Mouse (Mus musculus) intestine, embryonic 16.5 days (tissue): Measurements from ENCODE around the gene Gpr183. TPM values are rescaled to one million over a fixed set of nuclear protein-coding genes. Genes with fewer than 3 reads are reported as not detected.

Experiments used
- ATAC-seq: fragments of 200-750 bp; cut with Nextera tagmentation; 2 replicates; pipeline ENCODE4 v1.8.0; 2017; ENCODE audit warnings: moderate TSS enrichment, moderate library complexity
- H3K27ac ChIP-seq: fragments of 300-500 bp; sonication (generic); 2 replicates; pipeline ENCODE4 v1.5.1; 2014; ENCODE audit warnings: mild to moderate bottlenecking, low read length
- H3K27me3 ChIP-seq: fragments of 300-500 bp; sonication (generic); replicated peaks from 2 replicates; pipeline ENCODE4 v1.6.1; 2014; ENCODE audit warnings: low read length, control low read depth, mixed read lengths; ENCODE audit not compliant: control insufficient read depth, insufficient read depth
- H3K36me3 ChIP-seq: fragments of 300-500 bp; sonication (generic); 2 replicates; pipeline ENCODE4 v1.6.1; 2014; ENCODE audit warnings: low read length, control low read depth; ENCODE audit not compliant: control insufficient read depth, insufficient read depth
- H3K4me1 ChIP-seq: fragments of 300-500 bp; sonication (generic); 2 replicates; pipeline ENCODE4 v1.6.1; 2014; ENCODE audit warnings: low read length, control low read depth, mixed read lengths; ENCODE audit not compliant: control insufficient read depth, insufficient read depth
- H3K4me2 ChIP-seq: fragments of 300-500 bp; sonication (generic); 2 replicates; pipeline ENCODE4 v1.6.1; 2014; ENCODE audit warnings: low read depth, low read length, control low read depth
- H3K4me3 ChIP-seq: fragments of 300-500 bp; sonication (generic); 2 replicates; pipeline ENCODE4 v1.5.1; 2014; ENCODE audit warnings: mild to moderate bottlenecking, low read length
- H3K9ac ChIP-seq: fragments of 300-500 bp; sonication (generic); 2 replicates; pipeline ENCODE4 v1.6.1; 2014; ENCODE audit warnings: low read depth, low read length
- H3K9me3 ChIP-seq: fragments of 300-500 bp; sonication (generic); 2 replicates; pipeline ENCODE4 v1.6.1; 2016; ENCODE audit warnings: low read length, control low read depth; ENCODE audit not compliant: control insufficient read depth
- WGBS: fragments of 180-500 bp; shearing (Covaris S2); extraction: QIAGEN DNeasy Blood & Tissue Kit; methylation state at CpG from one replicate; pipeline ENCODE4 v1.1.7; 2014; 5-methylcytosine and 5-hydroxymethylcytosine counted together
- polyA plus RNA-seq: library from polyadenylated mRNA; unstranded; fragments of >200 nt; fragmentation: Nextera tagmentation; extraction: Ambion mirVana; gene quantifications from 2 replicates; pipeline ENCODE4 v1.2.1, GENCODE M21; 2015

The Gpr183 gene
- polyA plus RNA-seq, 1 experiment from 2014 or later = 4.1 TPM

GRCm38 (mm10) chr14:121938256-121939191 lies 26.5 kb downstream of the Gpr183 start:
- Histone ChIP-seq H3K36me3 (no peaks in the 10 kb centered on the region), H3K27me3 (no peaks in the 10 kb centered on the region), H3K4me3 (no peak overlapping the region), H3K4me1 (no peaks in the 10 kb centered on the region), H3K27ac (no peak overlapping the region), H3K9ac (no peak overlapping the region), H3K9me3 (peaks cover 5% of the 10 kb centered on the region; the same call in 1 of the 2 replicates), H3K4me2 (no peak overlapping the region)
- WGBS = 87% methylated on average over 11 of the region's 11 CpGs
- ATAC-seq = no peak

DNA sequence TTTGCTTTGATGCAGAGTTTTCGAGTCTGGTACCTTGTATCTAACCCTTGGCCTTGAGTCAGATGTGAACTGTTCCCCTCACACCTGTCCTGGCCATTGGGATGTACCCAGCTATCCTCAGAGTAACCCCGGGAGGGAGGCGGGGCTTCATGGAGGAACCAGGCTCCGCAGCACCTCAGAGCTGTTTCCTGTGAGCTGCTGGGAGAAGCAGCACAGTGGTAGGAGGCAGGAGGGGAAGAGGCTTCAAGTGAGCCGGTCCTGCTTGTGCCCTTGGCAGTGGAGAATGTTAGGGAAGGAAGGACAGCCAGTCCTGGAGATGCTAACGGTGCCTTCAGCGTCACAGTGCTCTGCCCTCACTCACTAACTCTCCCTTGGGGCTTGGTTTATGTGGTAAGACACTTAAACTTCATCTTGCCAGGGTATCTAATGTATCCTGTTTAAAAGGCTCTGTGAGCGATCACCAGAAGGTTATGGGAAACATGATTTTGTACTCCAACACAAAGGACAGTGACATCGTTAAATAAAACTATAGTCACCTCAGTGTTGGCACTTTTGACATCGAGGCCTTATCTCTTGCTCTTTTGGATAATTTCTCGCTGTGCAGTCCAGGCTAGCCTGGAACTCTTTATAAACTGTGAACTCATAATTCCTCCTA lies 27.3 kb downstream of the Gpr183 start:
- Histone ChIP-seq H3K36me3 (no peaks in the 10 kb centered on the region), H3K4me2 (no peak overlapping the region), H3K9me3 (peaks cover 5% of the 10 kb centered on the region; the same call in 1 of the 2 replicates), H3K27me3 (no peaks in the 10 kb centered on the region), H3K4me3 (no peak overlapping the region), H3K9ac (no peak overlapping the region), H3K27ac (no peak overlapping the region), H3K4me1 (no peaks in the 10 kb centered on the region)
- 77% methylated on average over 11 of the region's 11 CpGs for WGBS
- ATAC-seq = no peak

- Histone ChIP-seq H3K4me2 (no peak overlapping the region), H3K27ac (no peak overlapping the region), H3K9me3 (peaks cover 5% of the 10 kb centered on the region; the same call in 1 of the 2 replicates), H3K4me1 (no peaks in the 10 kb centered on the region; the same call in 1 of the 2 replicates), H3K4me3 (no peak overlapping the region), H3K27me3 (no peaks in the 10 kb centered on the region), H3K9ac (no peak overlapping the region), H3K36me3 (no peaks in the 10 kb centered on the region)
- WGBS = 75% methylated on average over 8 of the region's 8 CpGs
- no peak for ATAC-seq
Observed at GRCm38 (mm10) chr14:121936856-121937255, 28.1 kb downstream of the Gpr183 start.

DNA sequence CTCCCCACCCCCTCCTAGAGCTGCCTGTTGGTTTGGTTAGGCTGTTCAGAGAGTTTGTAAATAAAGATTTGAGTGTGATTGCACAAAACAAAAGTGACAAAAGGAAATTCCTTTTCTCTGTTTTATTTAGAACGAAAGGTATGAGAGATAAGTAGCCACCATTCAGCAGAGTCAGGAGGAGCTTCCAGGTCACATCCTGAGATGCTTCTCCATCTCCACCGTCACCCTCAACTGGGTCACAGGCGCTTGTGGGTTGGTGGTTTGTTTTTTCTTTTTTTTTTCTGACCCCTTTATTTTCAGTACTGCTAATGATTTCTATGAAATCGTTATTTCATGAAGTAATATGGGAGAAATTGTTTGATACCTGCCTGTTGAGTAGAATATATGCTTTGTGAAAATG lies 28.6 kb downstream of the Gpr183 start:
- Histone ChIP-seq H3K27me3 (no peaks in the 10 kb centered on the region), H3K4me1 (peaks cover 4% of the 10 kb centered on the region; the same call in 1 of the 2 replicates), H3K4me2 (no peak overlapping the region), H3K9me3 (peaks cover 5% of the 10 kb centered on the region; the same call in 1 of the 2 replicates), H3K36me3 (no peaks in the 10 kb centered on the region), H3K9ac (no peak overlapping the region), H3K27ac (no peak overlapping the region), H3K4me3 (no peak overlapping the region)
- WGBS = 90% methylated on average over 4 of the region's 4 CpGs
- ATAC-seq = no peak

DNA sequence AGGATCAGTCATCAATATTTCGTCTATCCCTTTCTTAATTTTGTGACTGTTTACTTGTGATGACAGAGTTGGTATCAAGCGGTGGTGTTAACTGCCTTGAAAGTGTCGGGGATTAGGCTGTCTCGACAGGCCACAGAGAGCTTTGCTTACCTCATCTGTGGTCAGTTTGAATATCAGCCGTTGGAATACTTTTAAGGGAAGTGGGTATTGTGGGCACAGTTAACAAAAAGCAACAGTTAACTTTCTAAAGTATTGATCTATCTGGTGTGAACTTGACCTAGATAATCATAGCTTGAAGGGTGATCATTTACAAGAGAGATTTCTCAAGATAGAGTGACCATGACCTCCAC lies 30.4 kb downstream of the Gpr183 start:
- no peaks in the 10 kb centered on the region for H3K27me3 ChIP-seq
- 86% methylated on average over 5 of the region's 5 CpGs for WGBS
- no peak for ATAC-seq

DNA sequence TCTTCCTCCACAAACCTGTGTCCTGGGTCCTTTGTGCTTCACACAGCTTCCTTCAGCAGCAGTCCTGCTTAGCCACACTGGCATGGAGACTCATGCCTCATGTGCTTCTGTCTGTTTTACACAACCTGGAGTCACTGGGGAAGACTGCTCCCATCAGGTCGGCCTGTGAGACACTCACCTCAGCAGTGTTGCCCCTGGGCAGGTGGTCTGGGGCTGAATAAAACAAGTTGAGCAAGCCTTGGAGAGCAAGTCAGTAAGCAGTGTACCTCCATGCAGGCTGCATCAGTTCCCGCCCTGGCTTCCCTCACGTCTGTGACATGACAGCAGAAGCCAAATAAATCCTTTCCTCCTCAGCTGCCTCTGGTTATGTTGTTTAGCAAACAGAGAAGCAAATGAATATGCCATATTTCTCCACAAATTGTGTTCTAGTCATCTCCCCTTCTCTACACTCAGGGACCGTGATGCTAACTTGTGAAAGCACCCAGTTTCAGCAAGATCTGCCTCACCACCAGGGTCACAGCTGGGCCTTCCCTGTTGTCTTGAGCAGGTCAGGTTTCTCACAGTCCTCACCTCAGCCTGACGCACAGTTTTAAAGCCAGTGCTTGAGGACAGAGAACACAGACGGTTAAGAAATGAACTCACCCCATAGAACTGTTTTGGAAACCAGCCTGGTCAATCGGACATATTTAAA lies 30.9 kb downstream of the Gpr183 start:
- Histone ChIP-seq H3K9ac (no peak overlapping the region), H3K27ac (no peak overlapping the region), H3K36me3 (no peaks in the 10 kb centered on the region), H3K9me3 (peaks cover 5% of the 10 kb centered on the region; the same call in 1 of the 2 replicates), H3K4me2 (no peak overlapping the region), H3K27me3 (no peaks in the 10 kb centered on the region), H3K4me1 (peaks cover 4% of the 10 kb centered on the region; the same call in 1 of the 2 replicates), H3K4me3 (no peak overlapping the region)
- 85% methylated on average over 7 of the region's 7 CpGs for WGBS
- ATAC-seq = no peak

More for the DNA sequence above, 30.4 kb downstream of the Gpr183 start:
- Histone ChIP-seq H3K4me2 (no peak overlapping the region), H3K4me3 (no peak overlapping the region), H3K36me3 (no peaks in the 10 kb centered on the region), H3K9me3 (peaks cover 5% of the 10 kb centered on the region; the same call in 1 of the 2 replicates), H3K27ac (no peak overlapping the region), H3K4me1 (peaks cover 4% of the 10 kb centered on the region; the same call in 1 of the 2 replicates), H3K9ac (no peak overlapping the region)

GRCm38 (mm10) chr14:121932180-121932579 lies 32.8 kb downstream of the Gpr183 start:
- Histone ChIP-seq H3K4me3 (no peak overlapping the region), H3K27ac (no peak overlapping the region), H3K4me1 (peaks cover 4% of the 10 kb centered on the region; the same call in 1 of the 2 replicates), H3K9me3 (peaks cover 5% of the 10 kb centered on the region; the same call in 1 of the 2 replicates), H3K9ac (no peak overlapping the region), H3K36me3 (no peaks in the 10 kb centered on the region), H3K27me3 (no peaks in the 10 kb centered on the region), H3K4me2 (no peak overlapping the region)
- WGBS = 82% methylated on average over 4 of the region's 4 CpGs
- no peak for ATAC-seq

- no peaks in the 10 kb centered on the region for H3K36me3 ChIP-seq
- ATAC-seq = no peak
- H3K9me3 ChIP-seq = peaks cover 5% of the 10 kb centered on the region; the same call in 1 of the 2 replicates
- no peak overlapping the region for H3K27ac ChIP-seq
- peaks cover 4% of the 10 kb centered on the region; the same call in 1 of the 2 replicates for H3K4me1 ChIP-seq
- H3K4me2 ChIP-seq = no peak overlapping the region
- no peak overlapping the region; the same call in 1 of the 2 replicates for H3K9ac ChIP-seq
- no peaks in the 10 kb centered on the region for H3K27me3 ChIP-seq
- H3K4me3 ChIP-seq = no peak overlapping the region
- 93% methylated on average over 3 of the region's 3 CpGs for WGBS
Observed at GRCm38 (mm10) chr14:121931594-121931993, 33.4 kb downstream of the Gpr183 start.
